Mouse (Mus musculus) ES-E14 (cell line): ENCODE measurements around the gene Cntnap4. TPM values are rescaled to one million over a fixed set of nuclear protein-coding genes. Genes with fewer than 3 reads are reported as not detected.
"Not testable (repeated sequence)": the region's sequence is repeated elsewhere in the genome, so short reads cannot be mapped to it uniquely, and the experiment has no call there.

ENCODE experiments used
- DNase-seq: peaks from one replicate; pipeline ENCODE4 v3.0.0-alpha.2; 2013; ENCODE audit warnings: low read depth, low spot score
- H3K27ac ChIP-seq: 2 replicates; pipeline ENCODE4 v1.5.1; 2012; ENCODE audit warnings: low read depth, mild to moderate bottlenecking, low read length, moderate library complexity, mixed read lengths; ENCODE audit not compliant: poor library complexity, insufficient read depth, severe bottlenecking
- H3K36me3 ChIP-seq: 2 replicates; pipeline ENCODE4 v1.6.1; 2012; ENCODE audit warnings: mild to moderate bottlenecking, low read length, moderate library complexity, mixed read lengths; ENCODE audit not compliant: control insufficient read depth, poor library complexity, insufficient read depth, severe bottlenecking
- H3K4me1 ChIP-seq, 2 experiments: fragments of 150-350 bp in 1 of 2; sonication (generic) in 1 of 2; 2 replicates each; pipeline ENCODE4 v1.6.1; 2012; ENCODE audit warnings: low read length in 2 of 2, mild to moderate bottlenecking in 1 of 2, mixed read lengths in 1 of 2; ENCODE audit not compliant: control insufficient read depth in 2 of 2, insufficient read depth in 2 of 2, poor library complexity in 1 of 2
- H3K4me3 ChIP-seq, 2 experiments: fragments of 150-350 bp in 1 of 2; sonication (generic) in 1 of 2; 2 replicates each; pipeline ENCODE4 v1.5.1; 2012; ENCODE audit warnings: low read length in 2 of 2, low read depth in 1 of 2, mild to moderate bottlenecking in 1 of 2, mixed read lengths in 1 of 2; ENCODE audit not compliant: insufficient read depth in 1 of 2, poor library complexity in 1 of 2, severe bottlenecking in 1 of 2
- H3K9ac ChIP-seq: 2 replicates; pipeline ENCODE4 v1.6.1; 2012; ENCODE audit warnings: low read depth, mild to moderate bottlenecking, low read length, mixed read lengths; ENCODE audit not compliant: poor library complexity, insufficient read depth, severe bottlenecking
- H3K9me3 ChIP-seq: fragments of 150-350 bp; sonication (generic); 2 replicates; pipeline ENCODE4 v1.6.1; 2012; ENCODE audit warnings: low read depth, mild to moderate bottlenecking, low read length; ENCODE audit not compliant: control insufficient read depth, insufficient read depth
- CHD2 ChIP-seq: IDR thresholded peaks from 2 replicates; pipeline ENCODE4 v1.6.1; 2014; ENCODE audit warnings: mild to moderate bottlenecking, low read depth, low read length, inconsistent platforms
- HCFC1 ChIP-seq: IDR thresholded peaks from 2 replicates; pipeline ENCODE4 v1.6.1; 2012; ENCODE audit warnings: low read length, inconsistent platforms, borderline replicate concordance; ENCODE audit not compliant: insufficient read depth
- MAFK ChIP-seq: IDR thresholded peaks from 2 replicates; pipeline ENCODE4 v1.6.1; 2014; ENCODE audit warnings: mild to moderate bottlenecking, low read depth, low read length, inconsistent platforms; ENCODE audit not compliant: insufficient read depth
- ZC3H11A ChIP-seq: IDR thresholded peaks from 2 replicates; pipeline ENCODE4 v1.6.1; 2012; ENCODE audit warnings: low read depth, mild to moderate bottlenecking, inconsistent platforms, low read length, borderline replicate concordance
- ZNF384 ChIP-seq: IDR thresholded peaks from 2 replicates; pipeline ENCODE4 v1.6.1; 2012; ENCODE audit warnings: low read depth, low read length, inconsistent platforms
- in situ Hi-C, 2 experiments: fragments of 600-800 bp; cut with MboI; formaldehyde crosslinking; loops; one replicate each; pipeline ENCODE4 v1.15.1; 2025; ENCODE audit warnings: low sequenced_read_pairs in 2 of 2, inconsistent platforms in 1 of 2; ENCODE audit not compliant: unreplicated experiment in 2 of 2
- total RNA-seq: library from RNA; depleted of rRNA; stranded (reverse); fragments of 300-350 nt; gene quantifications from 2 replicates; pipeline ENCODE4 v1.2.3, GENCODE M21; 2012

Gene Cntnap4
- total RNA-seq, 1 experiment, result 0.18 TPM

DNA sequence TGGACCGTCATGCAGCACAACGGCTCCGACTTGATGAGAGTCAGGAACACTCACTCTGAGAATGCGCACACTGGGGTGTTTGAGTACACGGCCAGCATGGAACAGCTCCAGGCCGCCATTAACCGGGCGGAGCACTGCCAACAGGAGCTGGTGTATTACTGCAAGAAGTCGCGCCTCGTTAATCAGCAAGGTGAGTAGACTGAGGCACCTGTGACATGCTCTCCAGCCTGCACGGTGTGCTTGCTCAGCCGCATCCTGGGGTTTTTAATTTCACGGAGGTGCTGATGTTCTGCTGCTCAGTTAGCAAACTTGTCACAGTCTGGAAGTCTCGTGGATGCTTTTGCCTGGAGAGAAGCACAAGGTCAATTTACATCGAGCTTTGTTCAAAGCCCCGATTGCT is 233.2 kb downstream of the Cntnap4 start:
- DNase-seq, result no peak
- no peak overlapping the region for H3K4me3 ChIP-seq
- H3K9ac ChIP-seq, result no peak overlapping the region
- no peaks in the 10 kb centered on the region; a peak in 1 of 4 replicates for H3K4me1 ChIP-seq
- H3K9me3 ChIP-seq, result no peaks in the 10 kb centered on the region
- in situ Hi-C loops, result no loop called here
- H3K36me3 ChIP-seq, result no peaks in the 10 kb centered on the region
- H3K27ac ChIP-seq, result no peak overlapping the region
- TF ChIP-seq ZC3H11A, result no peak
- TF ChIP-seq MAFK, result no peak
- no peak for TF ChIP-seq CHD2
- TF ChIP-seq HCFC1, result no peak
- no peak for TF ChIP-seq ZNF384

DNA sequence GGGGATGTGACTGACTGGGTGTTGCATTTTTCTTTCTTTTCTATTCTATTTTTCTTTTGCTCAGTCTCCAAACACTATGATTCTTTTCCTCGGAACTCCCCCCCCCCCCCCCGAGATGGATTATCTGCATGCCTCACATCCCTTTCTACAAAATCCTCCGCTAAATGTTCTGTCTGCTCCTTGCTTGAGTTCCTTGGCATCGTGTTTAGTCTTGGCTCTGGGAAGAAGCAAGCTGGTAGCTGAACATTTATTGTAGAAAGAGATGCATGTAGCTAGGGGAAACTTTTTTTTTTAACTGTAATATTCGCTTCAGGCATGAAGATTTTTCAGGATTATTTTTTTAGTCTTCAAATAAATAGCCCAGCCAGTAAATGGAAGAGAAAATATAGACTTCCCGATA is 239.5 kb downstream of the Cntnap4 start:
- no peak for DNase-seq
- in situ Hi-C loops, result no loop called here

DNA sequence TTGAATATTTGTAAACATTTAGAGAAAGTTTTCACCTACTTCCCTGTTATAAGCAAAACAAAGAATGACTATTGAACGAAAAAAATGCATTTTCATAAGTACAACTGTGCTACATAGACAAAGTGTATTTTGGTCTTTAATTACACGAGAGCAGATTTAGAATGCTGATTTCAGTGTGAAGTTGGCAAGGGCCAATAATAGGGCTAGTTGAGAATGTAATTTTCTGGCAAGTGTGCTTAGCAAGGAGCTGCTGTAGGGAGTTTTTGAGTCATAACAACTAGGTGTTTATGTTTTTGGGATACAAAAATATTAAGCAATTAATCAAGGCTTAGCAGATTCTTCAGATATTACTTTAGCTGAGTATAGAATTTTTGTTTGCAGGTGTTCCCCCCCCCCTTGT is 271.2 kb downstream of the Cntnap4 start:
- Histone ChIP-seq H3K27ac (no peak overlapping the region), H3K9ac (no peak overlapping the region), H3K4me1 (no peaks in the 10 kb centered on the region), H3K36me3 (no peaks in the 10 kb centered on the region), H3K4me3 (no peak overlapping the region), H3K9me3 (no peaks in the 10 kb centered on the region)
- no peak for DNase-seq
- in situ Hi-C loops, result no loop called here
- TF ChIP-seq ZC3H11A (no peak), CHD2 (no peak), ZNF384 (no peak), MAFK (no peak), HCFC1 (no peak)

More for the DNA sequence above, 239.5 kb downstream of the Cntnap4 start:
- H3K36me3 ChIP-seq, result no peaks in the 10 kb centered on the region
- no peaks in the 10 kb centered on the region for H3K9me3 ChIP-seq
- no peak overlapping the region for H3K4me3 ChIP-seq
- TF ChIP-seq ZNF384, result no peak
- no peak for TF ChIP-seq ZC3H11A
- H3K4me1 ChIP-seq, result no peaks in the 10 kb centered on the region
- H3K9ac ChIP-seq, result no peak overlapping the region
- no peak overlapping the region for H3K27ac ChIP-seq

DNA sequence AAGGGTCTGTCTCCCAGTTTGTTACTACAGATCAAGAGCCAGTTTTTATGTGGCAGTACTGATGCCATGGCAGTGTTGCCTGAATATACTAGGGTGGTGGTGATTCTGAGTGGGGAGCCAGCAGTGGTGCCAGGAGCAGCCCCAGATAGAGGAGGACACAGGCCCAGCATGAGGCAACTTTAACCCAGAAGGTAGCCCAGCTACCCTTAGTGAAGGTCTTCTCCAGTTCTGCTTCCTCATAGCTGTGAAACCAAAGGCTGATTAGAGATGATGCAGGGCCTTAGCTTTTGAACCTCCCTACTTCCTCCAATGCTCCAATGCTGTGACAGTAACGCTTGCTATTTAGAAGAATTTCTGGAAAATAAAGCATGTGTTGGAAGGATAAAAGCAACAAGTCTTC is 279.7 kb downstream of the Cntnap4 start:
- H3K27ac ChIP-seq, H3K9ac ChIP-seq, H3K36me3 ChIP-seq, H3K4me3 ChIP-seq, H3K4me1 ChIP-seq, H3K9me3 ChIP-seq, in situ Hi-C loops, DNase-seq: not testable (repeated sequence)

DNA sequence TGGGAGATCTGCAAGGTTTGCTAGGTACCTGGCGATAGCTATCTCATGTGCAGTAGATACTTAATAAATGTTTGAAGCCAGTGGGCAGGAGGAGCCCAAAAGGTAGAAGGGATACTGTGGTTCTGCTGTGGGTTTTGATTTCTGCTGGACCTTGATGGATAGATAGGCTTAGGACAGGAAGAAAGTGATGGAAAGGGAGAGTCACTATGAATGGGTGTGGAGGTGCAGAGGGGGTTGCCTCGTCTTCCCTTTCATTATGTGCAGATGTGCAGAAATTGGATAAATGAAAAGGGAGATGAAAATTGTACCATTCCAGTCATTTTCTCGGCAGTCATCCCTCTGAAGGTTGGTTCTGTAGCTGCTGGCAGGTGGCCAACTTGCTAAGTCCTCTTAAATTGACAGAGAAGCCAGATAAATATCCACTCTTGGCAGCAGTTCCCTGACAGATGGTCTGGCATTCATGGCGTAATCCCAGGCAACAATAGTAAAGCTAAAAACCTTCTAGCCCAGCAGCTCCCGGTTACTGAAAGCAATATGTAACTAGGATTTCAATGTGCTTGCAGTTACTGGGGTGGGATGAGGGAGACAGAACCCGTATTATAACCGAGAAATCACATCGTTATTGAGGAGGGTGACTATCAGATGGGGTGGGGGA is 336.7 kb downstream of the Cntnap4 start:
- Histone ChIP-seq H3K4me3 (no peak overlapping the region), H3K36me3 (no peaks in the 10 kb centered on the region), H3K4me1 (no peaks in the 10 kb centered on the region), H3K27ac (no peak overlapping the region), H3K9ac (no peak overlapping the region), H3K9me3 (no peaks in the 10 kb centered on the region)
- DNase-seq, result no peak
- no peak for TF ChIP-seq CHD2
- no peak for TF ChIP-seq ZNF384
- TF ChIP-seq ZC3H11A, result no peak
- no peak for TF ChIP-seq MAFK
- TF ChIP-seq HCFC1, result no peak
- in situ Hi-C loops, result no loop called here
